Mouse (Mus musculus): Measurements from ENCODE around the gene Ramp3. TPM values are rescaled to one million over a fixed set of nuclear protein-coding genes. Genes with fewer than 3 reads are reported as not detected.
A peak's percentile ranks its signal among the peaks of the same experiment; 100 is the strongest.
"Not testable (repeated sequence)": the region's sequence is repeated elsewhere in the genome, so short reads cannot be mapped to it uniquely, and the experiment has no call there.

Ramp3 gene
- polyA plus RNA-seq, 1 experiment: 2.4 TPM

GRCm38 (mm10) chr11:6647831-6648724 lies 10.2 kb upstream of the Ramp3 start:
- no peaks in the 10 kb centered on the region; the same call in 1 of the 2 replicates for H3K4me1 ChIP-seq (ENCODE audit: control insufficient read depth, insufficient read depth, insufficient read length)

DNA sequence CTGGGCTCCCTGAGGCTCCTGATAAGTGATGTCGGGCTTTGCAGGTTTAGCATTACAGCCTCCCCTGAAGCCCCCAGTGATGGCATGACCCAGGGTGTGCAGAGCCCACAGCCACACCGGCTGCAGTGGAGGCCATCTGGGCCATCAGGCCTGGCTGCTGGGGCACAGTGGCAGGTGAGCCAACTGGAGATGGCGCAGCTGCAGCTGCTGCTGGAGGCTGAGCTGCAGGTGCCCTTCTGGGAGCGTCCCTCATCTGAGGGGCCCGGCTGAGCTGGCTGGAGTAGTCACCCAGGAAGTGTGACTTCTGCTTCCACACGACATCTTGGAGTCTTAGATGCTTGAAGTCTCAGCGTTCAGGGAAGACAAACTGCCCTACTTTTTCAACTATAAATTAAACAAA lies 7.8 kb upstream of the Ramp3 start:
- Histone ChIP-seq H3K4me3 (ENCODE audit: extremely low read depth, insufficient read depth, insufficient read length) (no peak overlapping the region), H3K36me3 (ENCODE audit: control insufficient read depth, insufficient read depth, low read length) (no peaks in the 10 kb centered on the region), H3K27me3 (ENCODE audit: control insufficient read depth, insufficient read depth, low read length) (no peaks in the 10 kb centered on the region), H3K27ac (ENCODE audit: insufficient read depth, low read length) (no peak overlapping the region), H3K4me1 (ENCODE audit: control insufficient read depth, insufficient read depth, insufficient read length) (no peaks in the 10 kb centered on the region; the same call in 1 of the 2 replicates)
- WGBS: 35% methylated on average over 7 of the region's 7 CpGs
- no peak for TF ChIP-seq CTCF (IDR thresholded peaks at IDR 0.05; ENCODE audit: extremely low read depth, insufficient read depth, insufficient read length, insufficient replicate concordance)
- TF ChIP-seq POLR2A (IDR thresholded peaks at IDR 0.05; ENCODE audit: low read depth, low read length): no peak
- no peak for DNase-seq (ENCODE audit: low read depth in 1 of 2, low spot score in 2 of 2)

More at GRCm38 (mm10) chr11:6647831-6648724, 10.2 kb upstream of the Ramp3 start:
- no peaks in the 10 kb centered on the region for H3K27me3 ChIP-seq (ENCODE audit: control insufficient read depth, insufficient read depth, low read length)
- no peak overlapping the region for H3K4me3 ChIP-seq (ENCODE audit: extremely low read depth, insufficient read depth, insufficient read length)
- H3K27ac ChIP-seq (ENCODE audit: insufficient read depth, low read length): no peak overlapping the region
- no peak for TF ChIP-seq POLR2A (IDR thresholded peaks at IDR 0.05; ENCODE audit: low read depth, low read length)
- TF ChIP-seq CTCF (IDR thresholded peaks at IDR 0.05; ENCODE audit: extremely low read depth, insufficient read depth, insufficient read length, insufficient replicate concordance): peak; percentile 20; the same call in 1 of the 2 replicates
- H3K36me3 ChIP-seq (ENCODE audit: control insufficient read depth, insufficient read depth, low read length): no peaks in the 10 kb centered on the region
- 52% methylated on average over 9 of the region's 9 CpGs for WGBS
- no peak for DNase-seq (ENCODE audit: low read depth in 1 of 2, low spot score in 2 of 2)

DNA sequence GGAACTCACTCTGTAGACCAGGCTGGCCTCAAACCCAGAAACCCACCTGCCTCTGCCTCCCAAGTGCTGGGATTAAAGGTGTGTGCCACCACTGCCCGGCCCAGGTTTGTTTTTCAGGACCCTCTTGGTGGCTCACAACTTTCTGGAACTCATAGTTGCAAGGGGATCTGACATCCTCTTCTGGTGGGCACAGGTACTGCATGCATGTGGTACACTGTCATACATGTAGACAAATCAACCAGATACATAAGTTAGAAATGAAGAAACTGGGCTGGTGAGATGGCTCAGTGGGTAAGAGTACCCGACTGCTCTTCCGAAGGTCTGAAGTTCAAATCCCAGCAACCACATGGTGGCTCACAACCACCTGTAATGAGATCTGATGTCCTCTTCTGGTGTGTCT lies 5.3 kb upstream of the Ramp3 start:
- not testable (repeated sequence) for H3K27me3 ChIP-seq (ENCODE audit: control insufficient read depth, insufficient read depth, low read length); DNase-seq (ENCODE audit: low read depth in 1 of 2, low spot score in 2 of 2); H3K36me3 ChIP-seq (ENCODE audit: control insufficient read depth, insufficient read depth, low read length); H3K27ac ChIP-seq (ENCODE audit: insufficient read depth, low read length); H3K4me1 ChIP-seq (ENCODE audit: control insufficient read depth, insufficient read depth, insufficient read length); H3K4me3 ChIP-seq (ENCODE audit: extremely low read depth, insufficient read depth, insufficient read length)
- WGBS: 79% methylated on average over 3 of the region's 3 CpGs

- H3K36me3 ChIP-seq (ENCODE audit: control insufficient read depth, insufficient read depth, low read length): no peaks in the 10 kb centered on the region
- WGBS: 0% methylated on average over 2 of the region's 2 CpGs
- TF ChIP-seq CTCF (IDR thresholded peaks at IDR 0.05; ENCODE audit: extremely low read depth, insufficient read depth, insufficient read length, insufficient replicate concordance) (peak; percentile 67; the same call in 1 of the 2 replicates), POLR2A (IDR thresholded peaks at IDR 0.05; ENCODE audit: low read depth, low read length) (no peak)
- no peaks in the 10 kb centered on the region; the same call in 1 of the 2 replicates for H3K4me1 ChIP-seq (ENCODE audit: control insufficient read depth, insufficient read depth, insufficient read length)
- peak; percentile 66 to 71 for DNase-seq (ENCODE audit: low read depth in 1 of 2, low spot score in 2 of 2)
- no peak overlapping the region for H3K27ac ChIP-seq (ENCODE audit: insufficient read depth, low read length)
- no peaks in the 10 kb centered on the region for H3K27me3 ChIP-seq (ENCODE audit: control insufficient read depth, insufficient read depth, low read length)
- H3K4me3 ChIP-seq (ENCODE audit: extremely low read depth, insufficient read depth, insufficient read length): no peak overlapping the region
Measured at GRCm38 (mm10) chr11:6654903-6655302, 3.4 kb upstream of the Ramp3 start.

DNA sequence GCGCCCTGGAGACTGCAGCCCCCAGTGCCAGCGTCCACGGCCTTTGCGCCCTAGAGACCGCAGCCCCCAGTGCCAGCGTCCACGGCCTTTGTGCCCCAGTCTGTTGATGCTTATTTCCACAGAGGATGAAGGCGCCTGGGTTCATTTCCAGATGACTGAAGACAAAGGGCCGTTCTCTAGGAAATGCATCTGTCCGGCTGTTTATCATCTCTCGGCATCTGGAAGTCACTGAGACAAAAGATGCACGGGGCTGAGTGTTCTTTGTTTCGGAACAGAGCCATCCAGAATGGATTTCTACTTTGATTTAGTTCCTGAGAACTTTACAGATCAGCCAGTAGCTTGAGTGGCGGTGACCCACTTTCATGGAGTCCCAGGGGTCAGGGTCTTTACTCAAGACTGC lies 2.9 kb downstream of the Ramp3 start:
- no peaks in the 10 kb centered on the region for H3K4me1 ChIP-seq (ENCODE audit: control insufficient read depth, insufficient read depth, insufficient read length)
- no peak overlapping the region for H3K27ac ChIP-seq (ENCODE audit: insufficient read depth, low read length)
- DNase-seq (ENCODE audit: low read depth in 1 of 2, low spot score in 2 of 2): no peak
- H3K36me3 ChIP-seq (ENCODE audit: control insufficient read depth, insufficient read depth, low read length): no peaks in the 10 kb centered on the region
- no peaks in the 10 kb centered on the region for H3K27me3 ChIP-seq (ENCODE audit: control insufficient read depth, insufficient read depth, low read length)
- no peak overlapping the region for H3K4me3 ChIP-seq (ENCODE audit: extremely low read depth, insufficient read depth, insufficient read length)
- 83% methylated on average over 14 of the region's 14 CpGs for WGBS
- TF ChIP-seq POLR2A (IDR thresholded peaks at IDR 0.05; ENCODE audit: low read depth, low read length) (no peak), CTCF (IDR thresholded peaks at IDR 0.05; ENCODE audit: extremely low read depth, insufficient read depth, insufficient read length, insufficient replicate concordance) (no peak)

DNA sequence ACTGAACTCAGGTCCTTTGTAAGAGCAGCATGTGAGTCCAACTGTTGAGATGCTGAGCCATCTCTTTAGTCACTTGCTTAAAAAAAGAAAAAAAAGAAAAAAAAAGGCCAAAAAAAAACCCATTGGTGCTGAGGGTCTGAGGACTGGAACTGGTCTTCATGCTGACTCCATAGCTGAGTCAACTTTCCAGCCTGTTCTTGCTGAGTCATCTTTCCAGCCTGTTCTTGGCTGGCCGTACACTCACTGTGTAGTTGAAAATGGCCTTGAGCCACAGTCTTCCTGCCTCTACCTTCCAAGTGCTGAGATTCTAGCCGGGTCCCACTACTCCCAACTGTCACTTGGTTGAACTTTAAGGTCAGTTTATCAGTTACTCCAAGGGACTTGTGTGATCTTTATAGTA lies 8.3 kb downstream of the Ramp3 start:
- Histone ChIP-seq H3K4me1 (ENCODE audit: control insufficient read depth, insufficient read depth, insufficient read length) (no peaks in the 10 kb centered on the region; the same call in 1 of the 2 replicates), H3K36me3 (ENCODE audit: control insufficient read depth, insufficient read depth, low read length) (no peaks in the 10 kb centered on the region), H3K27me3 (ENCODE audit: control insufficient read depth, insufficient read depth, low read length) (no peaks in the 10 kb centered on the region), H3K4me3 (ENCODE audit: extremely low read depth, insufficient read depth, insufficient read length) (no peak overlapping the region), H3K27ac (ENCODE audit: insufficient read depth, low read length) (no peak overlapping the region)
- TF ChIP-seq CTCF (IDR thresholded peaks at IDR 0.05; ENCODE audit: extremely low read depth, insufficient read depth, insufficient read length, insufficient replicate concordance) (no peak), POLR2A (IDR thresholded peaks at IDR 0.05; ENCODE audit: low read depth, low read length) (no peak)
- 71% methylated on average over 2 of the region's 2 CpGs for WGBS
- DNase-seq (ENCODE audit: low read depth in 1 of 2, low spot score in 2 of 2): no peak

DNA sequence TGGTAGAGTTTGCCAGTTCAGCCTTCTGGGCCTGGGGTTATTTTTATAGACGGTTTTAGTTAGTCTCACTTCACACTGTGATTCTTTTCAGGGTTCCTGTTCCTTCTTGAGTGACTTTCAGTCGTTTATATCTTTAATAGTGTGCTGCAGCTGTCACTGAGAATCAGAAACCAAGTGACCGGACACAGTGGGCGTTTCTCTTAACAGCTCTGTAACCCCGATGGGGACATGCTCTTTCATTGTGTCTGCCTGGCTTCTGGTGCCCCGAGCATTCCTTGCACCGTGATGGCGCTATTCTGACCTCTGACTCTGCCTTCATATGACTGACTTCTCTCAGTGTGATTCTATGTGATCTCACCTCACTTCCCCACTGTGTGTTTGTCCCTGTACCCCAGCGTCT lies 10.7 kb downstream of the Ramp3 start:
- WGBS: 63% methylated on average over 9 of the region's 9 CpGs
- no peaks in the 10 kb centered on the region; the same call in 1 of the 2 replicates for H3K4me1 ChIP-seq (ENCODE audit: control insufficient read depth, insufficient read depth, insufficient read length)
- DNase-seq (ENCODE audit: low read depth in 1 of 2, low spot score in 2 of 2): no peak
- TF ChIP-seq POLR2A (IDR thresholded peaks at IDR 0.05; ENCODE audit: low read depth, low read length) (no peak), CTCF (IDR thresholded peaks at IDR 0.05; ENCODE audit: extremely low read depth, insufficient read depth, insufficient read length, insufficient replicate concordance) (no peak)
- no peak overlapping the region for H3K4me3 ChIP-seq (ENCODE audit: extremely low read depth, insufficient read depth, insufficient read length)
- H3K27ac ChIP-seq (ENCODE audit: insufficient read depth, low read length): no peak overlapping the region
- H3K27me3 ChIP-seq (ENCODE audit: control insufficient read depth, insufficient read depth, low read length): no peaks in the 10 kb centered on the region
- no peaks in the 10 kb centered on the region for H3K36me3 ChIP-seq (ENCODE audit: control insufficient read depth, insufficient read depth, low read length)
